Mouse (Mus musculus) T-cell, adult 2 months (primary cell): ENCODE measurements around the gene Ifi203.
"Not testable (repeated sequence)": the region's sequence is repeated elsewhere in the genome, so short reads cannot be mapped to it uniquely, and the experiment has no call there.

Experiments used
- DNase-seq: peaks from one replicate; pipeline ENCODE4 v3.0.0; 2022; ENCODE audit warnings: low spot score

Ifi203 gene

DNA sequence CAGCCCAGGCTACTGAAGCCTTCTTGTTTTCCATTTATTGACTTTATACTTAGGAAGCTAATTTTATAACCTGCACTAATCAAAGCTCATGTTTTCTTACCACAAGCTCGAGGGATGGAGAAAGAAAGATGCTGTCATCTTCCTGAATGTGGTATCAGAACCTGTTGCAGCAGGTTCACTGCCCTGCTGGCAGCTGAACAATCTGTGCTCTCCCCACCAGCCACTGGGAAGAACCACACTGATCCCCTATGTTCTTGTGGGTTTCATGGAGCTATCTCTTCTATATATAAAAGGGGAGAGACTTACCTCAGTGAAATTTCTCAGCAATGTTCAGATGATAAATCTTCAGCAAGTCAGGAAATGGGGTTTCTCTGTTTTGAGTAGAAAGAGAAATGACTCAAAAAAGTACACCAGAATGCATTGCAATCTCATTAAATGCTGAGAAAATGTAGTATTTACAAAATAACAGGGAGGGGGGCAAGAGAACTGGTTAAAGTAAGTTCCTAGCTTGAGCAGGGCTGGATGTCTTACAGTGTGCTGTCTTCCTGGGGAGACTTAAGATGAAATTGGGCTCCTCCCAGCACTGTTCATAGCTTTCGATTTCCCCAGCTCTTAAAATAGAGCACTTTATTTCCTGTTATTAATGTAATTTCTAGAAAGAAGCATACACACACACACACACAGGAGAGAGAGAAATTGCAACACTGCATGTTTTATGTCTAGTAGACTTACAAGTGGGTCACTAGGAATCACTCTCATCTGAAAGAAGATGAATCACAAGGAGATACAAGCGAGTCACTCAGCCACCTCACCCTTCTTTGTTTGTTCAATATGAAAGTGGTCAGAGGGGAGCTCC lies at the start of gene Ifi203, which contains the start of gene Mndal:
Gene Ifi203 (minus strand): TSS at position 749 of the 856 bp plus-strand sequence.
Gene Mndal (minus strand): TSS at position 568 of the 856 bp plus-strand sequence.
- DNase-seq = peak; percentile 14

DNA sequence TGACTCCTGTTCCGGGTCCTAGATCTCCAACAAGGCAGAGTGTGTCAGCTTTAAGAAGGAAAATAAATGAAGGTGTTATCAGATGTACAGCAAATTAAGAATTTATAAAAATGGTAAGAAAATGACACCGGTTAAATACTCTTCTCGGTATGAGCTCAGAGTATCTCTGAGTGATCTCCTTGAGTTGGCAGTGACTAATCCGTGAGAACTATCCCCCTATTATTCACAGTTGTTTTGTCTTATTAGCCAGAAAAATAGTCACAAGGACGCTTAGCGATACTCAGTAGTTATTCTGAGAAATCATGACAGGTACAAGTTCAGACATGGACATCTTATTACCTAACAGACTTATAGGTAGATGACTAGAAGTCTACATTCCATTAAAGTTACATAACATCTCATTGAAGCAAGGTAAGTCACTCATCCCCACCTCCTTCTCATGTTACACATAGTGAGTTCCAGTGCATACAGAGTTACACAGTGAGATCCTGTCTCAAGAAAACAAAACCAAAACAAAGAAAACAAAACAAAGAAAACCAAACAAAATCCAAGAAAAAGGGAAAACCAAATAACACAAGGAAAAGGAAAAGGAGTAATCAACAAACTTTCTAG lies 40.3 kb upstream of the Ifi203 start, which contains the start of gene Ifi202b:
Gene Ifi202b (minus strand): TSS at position 51 of the 612 bp plus-strand sequence.
- not testable (repeated sequence) for DNase-seq

GRCm38 (mm10) chr1:173981038-173981437 lies 38.6 kb upstream of the Ifi203 start:
- not testable (repeated sequence) for DNase-seq

DNA sequence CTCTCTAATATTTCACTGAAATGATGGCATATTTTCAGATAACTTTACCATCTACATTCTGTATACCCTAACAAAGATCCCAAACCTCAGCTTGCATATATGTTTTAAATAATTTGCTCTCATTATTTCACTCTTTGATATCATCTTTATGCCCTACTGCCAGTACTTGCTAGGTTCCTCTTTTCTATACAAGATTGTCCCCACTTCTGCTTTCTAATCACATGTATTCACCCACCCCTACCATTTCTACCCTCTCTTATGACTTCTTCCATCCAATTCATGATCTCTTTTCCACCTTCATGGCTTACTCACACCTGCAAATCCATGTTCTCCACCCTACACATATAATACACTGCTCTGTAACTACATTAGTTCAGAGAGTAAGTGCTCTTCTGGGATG lies 35.1 kb upstream of the Ifi203 start:
- no peak for DNase-seq

DNA sequence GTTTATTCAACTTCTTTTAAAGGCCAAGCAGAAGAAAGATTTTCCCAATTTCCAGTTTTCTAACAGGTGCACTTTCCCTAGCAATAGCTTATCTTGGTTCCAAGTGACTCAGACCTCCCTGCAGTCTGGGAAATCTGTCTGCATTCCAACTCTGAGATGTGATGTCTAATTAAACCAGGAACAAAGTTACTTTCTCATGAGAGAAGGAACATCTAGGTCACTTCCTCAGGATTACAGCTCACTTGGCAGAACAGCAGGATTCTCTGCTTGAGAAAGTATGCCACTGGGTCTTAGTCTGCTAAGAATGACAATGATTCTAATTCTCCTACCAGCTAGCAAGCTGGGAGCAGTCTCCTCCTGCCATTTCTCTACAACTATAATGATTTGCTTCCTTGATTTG lies 30.6 kb upstream of the Ifi203 start:
- DNase-seq = no peak

DNA sequence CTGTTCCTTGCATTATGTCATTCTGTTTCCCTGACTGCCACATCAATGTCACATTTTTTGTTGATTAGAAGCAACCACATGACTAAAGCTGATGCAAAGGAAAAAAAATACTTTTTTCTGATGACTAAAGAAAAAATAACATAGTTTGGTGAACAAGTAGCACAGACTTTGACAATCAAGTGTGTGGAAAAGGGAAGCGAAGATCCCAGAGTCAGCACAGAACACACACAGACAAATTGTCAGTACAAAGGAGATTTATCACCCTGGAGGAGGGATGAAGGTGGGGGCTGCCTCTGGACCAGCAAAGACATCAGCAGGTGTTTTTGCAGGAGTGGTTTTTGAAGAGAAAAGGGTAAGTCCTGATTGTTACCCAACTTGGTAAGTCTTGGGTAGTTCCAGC lies 19.0 kb upstream of the Ifi203 start:
- DNase-seq = not testable (repeated sequence)

GRCm38 (mm10) chr1:173959998-173960397 lies 17.5 kb upstream of the Ifi203 start:
- not testable (repeated sequence) for DNase-seq

- not testable (repeated sequence) for DNase-seq
Measured at GRCm38 (mm10) chr1:173955839-173956527, 13.5 kb upstream of the Ifi203 start.

DNA sequence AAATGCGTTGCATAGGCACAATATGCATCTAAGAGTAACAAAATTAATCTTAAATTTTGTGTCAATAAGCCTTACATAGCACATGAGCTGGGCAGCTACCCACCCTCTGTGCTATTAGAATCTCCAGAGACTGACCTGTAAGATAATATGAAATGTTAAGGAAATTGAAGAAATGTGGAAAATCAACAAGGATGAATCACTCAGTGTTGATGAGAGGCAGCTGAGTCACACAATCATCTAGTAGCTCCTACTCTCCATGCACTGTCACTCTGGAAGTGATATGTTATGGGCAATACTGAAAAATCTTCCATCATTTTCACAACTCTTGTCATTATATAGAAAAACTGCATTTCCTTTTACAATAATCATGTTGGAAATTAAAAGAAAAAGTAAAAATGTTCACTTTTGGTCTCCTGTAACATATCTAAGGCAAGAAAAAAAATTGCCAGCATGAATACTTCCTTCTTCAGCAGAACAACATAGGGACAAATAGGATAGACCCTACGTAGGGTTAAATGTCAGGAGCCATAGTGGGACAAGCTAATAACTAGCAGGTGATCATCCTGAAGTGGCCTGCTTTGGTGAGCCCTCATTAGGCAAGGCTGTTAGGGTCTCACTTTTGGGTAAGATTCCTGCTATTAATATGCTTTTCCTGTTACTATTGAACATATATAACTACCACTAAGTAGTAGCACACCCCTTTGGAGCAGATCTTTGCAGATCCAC lies 12.8 kb upstream of the Ifi203 start:
- no peak for DNase-seq

- DNase-seq = no peak
Measured at GRCm38 (mm10) chr1:173953563-173953962, 11.1 kb upstream of the Ifi203 start.

DNA sequence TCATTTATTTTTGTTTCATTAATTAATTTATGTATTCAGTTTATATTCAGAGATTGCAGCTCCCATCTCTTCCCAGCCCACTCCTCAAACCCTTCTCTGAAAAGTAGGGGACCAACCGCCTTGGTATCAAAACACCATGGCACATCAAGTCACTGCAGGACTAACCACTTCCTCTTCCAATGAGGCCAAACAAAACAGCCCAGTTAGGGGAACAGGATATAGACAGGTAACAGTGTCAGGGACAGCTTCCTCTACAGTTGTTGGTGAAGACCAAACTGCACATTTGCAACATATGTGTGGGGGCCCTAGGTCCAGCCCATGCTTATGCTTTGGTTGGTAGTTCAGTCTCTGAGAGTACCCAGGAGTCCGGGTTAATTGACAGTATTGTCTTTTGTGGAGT lies 6.6 kb upstream of the Ifi203 start:
- peak; percentile 45 for DNase-seq

DNA sequence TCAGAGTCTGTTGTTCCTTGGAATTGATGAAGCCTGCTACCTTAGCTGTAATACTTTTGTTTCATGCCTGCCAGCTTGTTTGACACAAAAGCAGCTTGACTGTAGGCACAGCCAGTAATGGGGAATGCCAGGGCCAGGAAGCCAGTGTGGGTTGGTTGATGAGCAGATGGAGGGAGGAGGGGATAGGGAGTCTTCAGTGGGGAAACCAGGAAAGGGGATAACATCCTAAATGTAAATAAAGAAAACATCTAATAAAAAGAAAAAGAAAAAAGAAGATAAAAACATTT lies 251 bp upstream of the Ifi203 start:
- not testable (repeated sequence) for DNase-seq

GRCm38 (mm10) chr1:173941522-173941921 lies 950 bp downstream of the Ifi203 start:
- DNase-seq = not testable (repeated sequence)

DNA sequence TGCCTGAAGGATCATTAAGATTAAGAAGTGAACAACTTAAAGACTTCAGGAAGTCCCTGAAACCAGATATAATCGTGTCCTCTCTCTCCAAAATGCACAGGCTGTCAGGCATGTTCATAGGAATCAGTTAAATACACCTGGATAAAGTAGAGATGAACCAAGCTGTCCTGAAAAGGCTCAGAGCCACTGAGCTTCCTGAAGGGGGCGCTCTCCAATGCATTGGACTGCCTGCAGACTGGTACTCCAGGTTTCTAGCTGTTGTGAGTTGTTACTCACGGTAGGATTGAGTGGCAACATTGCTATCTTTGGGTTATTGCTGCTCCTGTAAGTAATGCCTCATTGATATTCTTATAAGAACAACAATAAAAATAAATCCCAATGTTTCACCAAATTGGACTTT lies 23.2 kb downstream of the Ifi203 start:
- DNase-seq = not testable (repeated sequence)

DNA sequence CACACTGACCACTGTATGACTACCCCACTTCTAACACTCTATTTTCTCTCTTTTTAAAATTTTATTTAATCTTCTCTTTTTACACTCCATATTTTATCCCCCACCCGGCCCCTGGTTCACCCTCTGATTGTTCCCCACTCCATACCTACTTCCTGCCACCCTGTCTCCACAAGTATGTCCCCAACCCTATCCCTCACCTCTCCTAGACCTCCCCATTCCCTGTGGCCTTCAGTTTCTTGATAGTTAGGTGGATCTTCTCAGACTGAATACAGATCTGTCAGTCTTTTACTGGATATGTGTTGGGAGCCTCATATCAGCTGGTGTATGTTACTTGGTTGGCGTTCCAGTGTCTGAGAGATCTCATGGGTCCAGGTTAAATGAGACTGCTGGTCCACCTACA lies 27.9 kb downstream of the Ifi203 start:
- no peak for DNase-seq

GRCm38 (mm10) chr1:173913256-173913791 lies 29.1 kb downstream of the Ifi203 start:
- not testable (repeated sequence) for DNase-seq

DNA sequence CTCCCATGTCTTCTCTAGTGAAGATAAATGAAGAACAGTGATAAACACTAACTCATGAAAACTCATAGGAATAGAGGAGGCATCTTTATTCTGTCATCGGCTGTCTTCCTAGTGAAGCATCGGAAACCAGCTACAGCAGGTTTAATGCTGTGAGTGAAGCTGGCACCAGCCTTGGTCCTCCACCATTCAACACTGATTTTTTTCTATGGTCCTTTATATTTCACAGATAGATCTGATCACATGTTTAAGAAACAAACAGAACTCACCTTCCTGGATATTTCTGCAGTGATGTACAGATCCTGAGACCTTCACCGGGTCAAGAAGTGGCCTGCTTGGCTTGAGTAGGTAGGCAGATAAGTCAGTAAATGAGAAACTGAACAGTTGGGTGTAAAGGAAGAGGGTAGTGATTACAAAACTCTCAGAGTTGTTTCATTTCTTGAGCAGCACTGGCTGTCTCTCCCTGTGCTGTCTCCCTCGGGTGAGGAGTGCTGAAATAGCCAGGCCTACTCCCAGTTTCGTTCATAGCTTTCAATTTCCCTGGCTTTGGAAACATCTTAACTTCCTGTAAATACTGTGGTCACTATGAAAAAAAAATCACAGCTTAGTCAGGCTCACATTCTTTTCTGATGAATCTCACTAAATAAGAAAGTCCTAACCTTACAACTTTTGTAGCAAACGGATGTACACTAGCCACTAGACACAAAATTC lies 29.8 kb downstream of the Ifi203 start, which contains the start of gene Ifi211:
Gene Ifi211 (minus strand): TSS at position 499 of the 708 bp plus-strand sequence.
- DNase-seq = not testable (repeated sequence)

DNA sequence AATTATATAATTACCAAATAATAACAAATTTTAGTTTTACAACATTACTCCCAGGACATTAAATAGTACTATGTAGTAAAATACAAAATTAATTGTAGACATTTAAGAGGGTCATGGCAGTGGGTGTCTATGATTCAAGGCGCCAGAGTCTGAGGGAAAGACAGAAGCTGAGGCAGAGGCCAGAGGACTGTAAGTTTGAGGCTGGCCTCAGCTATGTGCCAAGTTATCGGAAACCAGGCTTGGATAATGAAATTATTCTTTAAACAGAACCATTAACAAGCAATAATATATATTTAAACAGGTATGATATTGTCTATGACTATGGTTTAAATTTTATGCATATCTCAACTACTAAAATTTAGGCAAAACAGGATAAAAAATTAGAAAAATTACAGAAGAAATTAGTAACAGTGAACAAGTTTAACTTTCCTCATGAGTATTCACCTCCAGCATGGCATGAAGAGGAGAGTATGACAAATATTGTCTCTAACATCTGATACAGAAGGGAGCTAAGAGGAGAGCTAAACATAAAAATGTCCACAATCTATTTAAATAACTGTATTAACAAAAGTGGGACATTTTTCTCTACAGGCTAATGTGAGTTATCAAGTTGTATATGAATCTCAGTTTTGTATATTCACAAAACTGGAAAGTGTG lies 30.5 kb downstream of the Ifi203 start:
- no peak for DNase-seq

- not testable (repeated sequence) for DNase-seq
Measured at GRCm38 (mm10) chr1:173908390-173908789, 34.1 kb downstream of the Ifi203 start.

- peak; percentile 23 for DNase-seq
Measured at GRCm38 (mm10) chr1:173905885-173906284, 36.6 kb downstream of the Ifi203 start.
